Mouse (Mus musculus) megakaryocyte, embryonic 14.5 days (primary cell): ENCODE results near the gene Fbxl13.

Experiments used
- FLI1 ChIP-seq: IDR thresholded peaks from 2 replicates; pipeline ENCODE4 v1.6.1; 2012; ENCODE audit warnings: low read length, inconsistent platforms, mixed read lengths
- GATA1 ChIP-seq: IDR thresholded peaks from 3 replicates; pipeline ENCODE4 v1.6.1; 2012; ENCODE audit warnings: mixed read lengths, low read length, inconsistent platforms, borderline replicate concordance

- TF ChIP-seq GATA1 (no peak), FLI1 (no peak)
These were observed 15.4 kb upstream of the Fbxl13 start for GRCm38 (mm10) chr5:21660850-21661249.
